Mouse (Mus musculus): Measurements from ENCODE around the gene Ap1g2. TPM values are rescaled to one million over a fixed set of nuclear protein-coding genes. Genes with fewer than 3 reads are reported as not detected.

The Ap1g2 gene
- 10 to 100 TPM; 21.9 to 24.8 TPM for total RNA-seq (2021)
- polyA plus RNA-seq (2012; rRNA removed), result 27.3 and 30.3 TPM in 2 replicates
- long read RNA-seq, transcript Ap1g2-201 (22 exons, 2,673 nt), result major isoform, 12 of 15 reads
- long read RNA-seq, partial matches to known transcripts, result 1 of 15 reads
- long read RNA-seq, other reads (novel, unspliced or antisense), result 2 of 15 reads

DNA sequence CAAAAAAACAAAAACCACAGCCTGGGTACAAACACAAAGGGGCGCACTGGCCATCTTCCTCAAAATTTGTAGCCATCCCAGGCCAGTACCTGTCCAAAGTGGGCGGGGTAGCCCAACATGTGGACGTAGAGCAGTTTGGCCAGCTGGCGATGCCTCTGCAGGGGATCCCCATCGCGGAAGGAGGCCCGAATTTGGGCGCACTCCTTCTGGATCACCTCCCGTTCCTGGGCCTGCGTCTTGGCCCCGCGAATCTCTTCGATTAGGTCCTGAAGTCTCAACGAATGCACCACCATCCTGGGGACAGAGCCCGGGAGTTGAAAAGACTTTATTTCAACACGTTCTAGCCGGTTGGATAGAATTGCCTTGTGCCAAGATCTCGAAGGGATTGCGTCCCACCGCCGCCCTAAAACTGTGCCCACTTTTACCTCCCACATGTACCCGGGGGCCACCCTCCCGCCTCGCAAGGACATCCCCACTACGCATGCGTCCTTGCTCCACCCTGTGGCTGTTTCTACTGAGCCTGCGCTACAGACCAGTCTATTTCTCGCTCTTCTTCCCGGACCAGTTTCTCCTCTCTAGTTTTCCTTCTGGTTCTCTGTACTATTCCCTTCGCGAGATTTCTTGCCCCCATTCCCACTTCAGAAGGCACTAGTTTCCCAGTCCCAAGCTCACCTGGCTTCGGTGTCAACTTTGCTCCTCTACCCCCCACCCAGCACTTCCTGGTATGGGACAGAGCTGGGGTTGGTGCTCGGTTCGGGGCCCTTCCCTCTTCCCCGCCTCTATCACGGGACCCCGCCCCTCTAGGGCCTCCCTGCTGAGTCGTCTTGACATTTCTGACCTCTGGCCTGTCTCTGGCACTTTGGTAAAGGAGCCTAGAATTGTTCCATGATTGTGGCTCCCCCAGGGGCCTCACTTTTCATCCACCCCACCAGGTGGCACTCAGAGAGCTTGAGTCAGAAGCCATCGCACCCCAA lies at the start of gene Ap1g2:
Gene Ap1g2, minus strand, starts transcription at position 758 of the 974 bp plus-strand sequence.
- DNase-seq, result peak; percentile 94

- no peak for DNase-seq
Measured at GRCm38 (mm10) chr14:55152951-55153481, 46.6 kb upstream of the Ap1g2 start.

DNA sequence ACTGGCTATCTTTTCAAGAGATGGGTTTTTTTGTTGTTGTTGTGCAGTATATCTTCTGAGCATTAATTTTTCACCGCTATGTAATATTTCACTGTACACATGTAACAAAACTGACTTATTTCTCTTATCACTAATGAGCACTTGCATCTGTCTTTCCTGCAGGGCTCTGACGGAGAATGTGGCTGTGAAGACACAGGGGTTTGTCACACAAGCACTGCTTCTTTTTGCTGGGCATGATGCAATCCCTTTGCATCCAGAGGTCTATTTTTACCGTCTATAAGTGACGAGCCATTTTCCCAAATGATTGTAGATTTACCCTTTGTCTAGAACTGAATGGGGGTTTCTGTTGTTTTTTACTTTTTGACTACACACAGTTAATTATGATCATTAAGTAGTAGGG lies 45.8 kb upstream of the Ap1g2 start:
- no peak for DNase-seq

DNA sequence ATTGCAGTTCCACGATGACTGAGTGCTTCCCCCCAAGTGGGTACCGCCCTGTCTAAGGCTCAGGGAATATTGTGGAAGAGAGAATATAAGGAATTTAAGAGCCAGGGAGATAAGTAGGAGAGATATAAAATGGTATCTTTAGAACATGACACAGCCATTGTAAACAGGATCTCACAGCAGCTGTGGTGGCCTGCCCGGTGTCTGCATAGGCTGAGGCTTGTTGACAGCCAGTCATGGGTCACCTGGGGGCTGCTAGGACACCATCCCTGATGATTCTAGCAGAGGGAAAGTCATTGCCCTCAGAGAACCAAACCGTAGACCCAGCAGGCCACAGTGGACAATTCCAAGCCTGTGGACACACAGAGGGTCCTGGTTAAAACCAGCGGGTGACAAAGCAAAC lies 44.6 kb upstream of the Ap1g2 start:
- DNase-seq, result no peak

DNA sequence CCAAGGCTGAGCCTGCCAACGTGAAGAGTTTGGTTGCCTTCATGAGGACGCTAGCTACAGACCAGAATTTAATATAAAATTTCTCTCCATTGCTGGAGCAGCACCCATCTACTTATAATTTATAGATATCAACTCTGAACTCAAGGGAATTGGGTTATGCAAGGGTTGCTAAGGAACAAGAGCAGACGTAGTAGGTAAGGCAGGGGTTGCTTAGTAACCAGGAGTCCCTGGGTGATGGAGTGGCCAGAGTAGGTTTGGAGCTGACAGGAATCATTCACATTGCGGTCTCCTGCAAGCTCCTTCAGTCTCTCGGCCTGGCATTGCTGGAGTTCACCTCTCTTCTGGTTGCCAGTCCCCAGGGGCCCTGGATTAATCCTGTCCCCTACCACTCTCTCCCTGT lies 42.6 kb upstream of the Ap1g2 start:
- DNase-seq, result no peak

- DNase-seq, result peak; percentile 57
Measured at GRCm38 (mm10) chr14:55148363-55148915, 42.0 kb upstream of the Ap1g2 start.

DNA sequence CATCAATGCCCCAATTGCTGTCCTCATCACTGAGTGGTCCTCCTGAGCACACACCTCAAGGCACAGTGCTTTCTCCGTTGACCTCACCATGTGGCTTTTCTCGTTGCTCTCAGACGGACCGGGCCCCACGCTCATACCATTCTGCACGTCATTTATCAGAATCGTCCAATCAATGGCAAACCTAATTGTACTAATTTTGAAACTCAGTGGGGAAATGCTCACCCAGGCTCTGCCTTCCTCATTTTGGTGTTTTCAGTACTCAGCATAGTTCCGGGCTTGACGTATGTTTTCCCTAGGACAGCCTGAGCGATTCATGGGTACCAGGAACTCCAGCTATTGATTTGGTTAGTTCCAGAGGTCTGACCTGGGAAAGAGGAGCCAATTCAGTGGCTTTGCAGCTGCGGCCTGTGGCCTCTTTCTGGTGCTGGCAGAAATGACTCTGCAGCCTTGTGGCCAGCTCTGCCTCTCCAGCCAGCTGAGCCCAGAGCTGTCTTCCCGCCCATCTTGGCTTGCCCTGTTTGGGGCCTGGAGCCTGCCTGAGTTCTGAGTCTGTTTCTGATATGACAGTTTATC lies 40.5 kb upstream of the Ap1g2 start:
- DNase-seq, result peak; percentile 61

- DNase-seq, result no peak
Measured at GRCm38 (mm10) chr14:55146324-55146723, 39.9 kb upstream of the Ap1g2 start.

GRCm38 (mm10) chr14:55139313-55139712 lies 32.9 kb upstream of the Ap1g2 start:
- no peak for DNase-seq

GRCm38 (mm10) chr14:55135676-55136075 lies 29.3 kb upstream of the Ap1g2 start:
- no peak for DNase-seq

DNA sequence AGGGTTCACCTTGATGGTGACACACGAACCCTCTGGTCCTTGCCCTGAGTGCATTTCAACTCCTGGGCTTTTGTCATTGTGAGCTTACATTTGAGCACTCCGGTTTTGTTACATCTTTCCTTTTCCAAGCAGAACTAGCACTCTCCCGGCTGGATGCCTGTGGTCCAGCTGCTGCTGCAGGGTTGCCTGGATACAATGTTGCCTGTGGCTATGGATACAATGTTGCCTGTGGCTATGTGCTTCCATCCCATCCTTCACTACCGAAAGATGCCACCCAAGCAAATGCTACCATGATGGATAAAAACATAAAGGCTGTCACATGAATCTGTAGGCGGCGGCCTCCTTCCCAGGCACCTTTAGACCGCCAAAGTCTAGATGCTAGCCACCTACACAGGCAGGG lies 20.1 kb upstream of the Ap1g2 start:
- no peak for DNase-seq

DNA sequence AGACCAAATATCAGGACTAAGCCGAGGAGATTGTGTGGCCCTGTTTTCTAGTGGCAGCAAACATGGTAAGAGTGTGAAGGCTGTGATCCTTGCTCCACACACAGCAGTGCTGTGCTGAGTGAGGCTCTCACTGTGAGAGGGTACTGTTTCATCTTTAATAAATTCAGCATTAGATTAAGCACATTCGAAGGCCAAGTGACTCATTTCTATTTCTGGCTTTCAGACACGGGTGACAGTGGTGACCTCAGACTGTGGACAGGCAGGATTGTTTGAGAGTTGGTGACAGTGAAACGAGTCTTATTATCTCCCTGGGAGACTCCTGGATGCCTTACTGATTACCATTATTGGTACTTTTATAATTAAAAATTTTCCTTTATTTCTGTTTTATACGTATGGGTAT lies 19.3 kb upstream of the Ap1g2 start:
- DNase-seq, result peak; percentile 63

DNA sequence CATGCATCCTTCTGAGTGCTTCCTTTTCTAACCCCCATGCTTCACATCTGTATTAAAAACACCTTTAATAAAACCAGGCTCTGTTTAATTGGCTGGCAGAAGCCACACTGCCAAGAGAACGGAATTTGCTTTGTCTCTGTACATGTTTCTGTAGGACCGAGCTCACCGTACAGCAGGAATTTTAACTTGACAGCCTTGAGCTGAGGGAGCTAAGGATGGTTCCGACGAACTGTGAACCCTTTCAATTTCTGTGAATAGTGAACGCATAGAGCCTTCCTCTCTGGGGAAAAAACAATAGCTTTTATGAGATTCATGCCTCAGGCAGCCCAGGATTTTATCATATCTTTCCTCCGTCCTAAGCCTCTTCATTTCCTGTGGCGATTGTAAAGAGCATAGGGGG lies 16.0 kb upstream of the Ap1g2 start:
- DNase-seq, result no peak

DNA sequence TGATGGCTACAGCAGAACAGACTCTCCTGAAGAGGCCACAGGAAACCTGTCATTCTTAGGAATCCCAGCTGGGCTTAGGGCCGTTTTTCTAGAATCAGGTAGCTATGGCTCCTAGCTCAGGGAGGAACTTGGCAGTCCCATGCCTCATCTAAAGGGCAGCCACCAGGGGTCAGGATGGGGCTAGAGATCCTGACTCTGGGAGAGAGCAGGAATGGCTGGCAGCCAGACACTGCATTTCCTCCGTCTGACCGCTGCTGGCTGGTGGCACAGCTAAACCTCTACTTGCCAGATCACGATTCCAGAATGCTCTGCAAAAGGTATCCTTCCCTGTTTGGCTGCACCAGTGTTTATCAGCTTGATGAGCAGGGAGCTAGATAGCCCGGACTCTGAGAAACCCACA lies 15.6 kb upstream of the Ap1g2 start:
- DNase-seq, result peak; percentile 86

- no peak for DNase-seq
Measured at GRCm38 (mm10) chr14:55119421-55120134, 13.2 kb upstream of the Ap1g2 start.

GRCm38 (mm10) chr14:55118852-55119251 lies 12.5 kb upstream of the Ap1g2 start:
- DNase-seq, result peak; percentile 69

DNA sequence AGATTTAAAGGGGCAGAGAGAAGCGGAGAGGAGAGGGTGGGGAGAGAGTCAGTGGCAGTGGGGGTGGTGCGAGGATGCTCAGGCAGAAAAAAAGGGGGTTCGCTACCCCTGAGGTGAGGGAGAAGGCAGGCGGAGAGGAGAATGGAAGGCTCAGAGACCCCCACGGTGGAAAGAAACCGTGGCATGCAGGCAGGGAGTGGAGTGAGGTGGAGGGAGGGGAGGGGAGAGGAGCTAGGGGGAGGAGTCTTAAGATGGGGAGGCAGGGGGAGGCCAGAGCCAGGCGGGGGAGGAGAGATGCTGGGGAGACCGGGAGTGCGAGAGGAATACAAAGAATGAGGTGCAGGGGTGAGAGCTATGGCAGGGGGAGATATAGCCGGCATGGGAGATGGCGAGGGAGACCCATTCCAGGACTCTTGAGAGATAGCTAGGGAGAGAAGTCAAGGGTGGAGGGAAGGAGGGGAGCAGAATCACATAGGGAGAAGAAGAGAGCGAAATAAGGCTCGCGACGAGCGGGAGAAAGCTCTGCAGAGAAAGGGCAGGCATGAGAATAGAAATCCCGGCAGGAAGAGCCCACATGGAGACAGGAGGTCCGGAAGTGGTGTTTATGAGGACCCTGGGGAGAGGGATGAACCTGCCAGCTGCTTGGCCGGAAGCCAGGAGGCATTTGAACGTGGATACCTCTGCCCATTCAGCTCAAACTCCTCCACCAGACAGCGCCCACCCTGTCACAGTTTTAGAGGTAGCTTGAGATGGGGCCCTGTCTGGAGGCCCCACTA lies 10.2 kb upstream of the Ap1g2 start, which contains the start of gene Jph4:
Gene Jph4, minus strand, starts transcription at position 511 of the 776 bp plus-strand sequence.
- DNase-seq, result no peak

GRCm38 (mm10) chr14:55115846-55116245 lies 9.5 kb upstream of the Ap1g2 start:
- no peak for DNase-seq

- peak; percentile 75 for DNase-seq
Measured at GRCm38 (mm10) chr14:55114759-55115701, 8.6 kb upstream of the Ap1g2 start.

All from adrenal gland, adult 2 months (tissue).